Mouse (Mus musculus) ES-E14 (cell line): ENCODE results near the gene 1600015I10Rik. TPM values are rescaled to one million over a fixed set of nuclear protein-coding genes. Genes with fewer than 3 reads are reported as not detected.

Experiments
- DNase-seq: peaks from one replicate; pipeline ENCODE4 v3.0.0-alpha.2; 2013; ENCODE audit warnings: low read depth, low spot score
- H3K27ac ChIP-seq: 2 replicates; pipeline ENCODE4 v1.5.1; 2012; ENCODE audit warnings: low read depth, mild to moderate bottlenecking, low read length, moderate library complexity, mixed read lengths; ENCODE audit not compliant: poor library complexity, insufficient read depth, severe bottlenecking
- H3K36me3 ChIP-seq: 2 replicates; pipeline ENCODE4 v1.6.1; 2012; ENCODE audit warnings: mild to moderate bottlenecking, low read length, moderate library complexity, mixed read lengths; ENCODE audit not compliant: control insufficient read depth, poor library complexity, insufficient read depth, severe bottlenecking
- H3K4me1 ChIP-seq, 2 experiments: fragments of 150-350 bp in 1 of 2; sonication (generic) in 1 of 2; 2 replicates each; pipeline ENCODE4 v1.6.1; 2012; ENCODE audit warnings: low read length in 2 of 2, mild to moderate bottlenecking in 1 of 2, mixed read lengths in 1 of 2; ENCODE audit not compliant: control insufficient read depth in 2 of 2, insufficient read depth in 2 of 2, poor library complexity in 1 of 2
- H3K4me3 ChIP-seq, 2 experiments: fragments of 150-350 bp in 1 of 2; sonication (generic) in 1 of 2; 2 replicates each; pipeline ENCODE4 v1.5.1; 2012; ENCODE audit warnings: low read length in 2 of 2, low read depth in 1 of 2, mild to moderate bottlenecking in 1 of 2, mixed read lengths in 1 of 2; ENCODE audit not compliant: insufficient read depth in 1 of 2, poor library complexity in 1 of 2, severe bottlenecking in 1 of 2
- H3K9ac ChIP-seq: 2 replicates; pipeline ENCODE4 v1.6.1; 2012; ENCODE audit warnings: low read depth, mild to moderate bottlenecking, low read length, mixed read lengths; ENCODE audit not compliant: poor library complexity, insufficient read depth, severe bottlenecking
- H3K9me3 ChIP-seq: fragments of 150-350 bp; sonication (generic); 2 replicates; pipeline ENCODE4 v1.6.1; 2012; ENCODE audit warnings: low read depth, mild to moderate bottlenecking, low read length; ENCODE audit not compliant: control insufficient read depth, insufficient read depth
- CHD2 ChIP-seq: IDR thresholded peaks from 2 replicates; pipeline ENCODE4 v1.6.1; 2014; ENCODE audit warnings: mild to moderate bottlenecking, low read depth, low read length, inconsistent platforms
- HCFC1 ChIP-seq: IDR thresholded peaks from 2 replicates; pipeline ENCODE4 v1.6.1; 2012; ENCODE audit warnings: low read length, inconsistent platforms, borderline replicate concordance; ENCODE audit not compliant: insufficient read depth
- MAFK ChIP-seq: IDR thresholded peaks from 2 replicates; pipeline ENCODE4 v1.6.1; 2014; ENCODE audit warnings: mild to moderate bottlenecking, low read depth, low read length, inconsistent platforms; ENCODE audit not compliant: insufficient read depth
- ZC3H11A ChIP-seq: IDR thresholded peaks from 2 replicates; pipeline ENCODE4 v1.6.1; 2012; ENCODE audit warnings: low read depth, mild to moderate bottlenecking, inconsistent platforms, low read length, borderline replicate concordance
- ZNF384 ChIP-seq: IDR thresholded peaks from 2 replicates; pipeline ENCODE4 v1.6.1; 2012; ENCODE audit warnings: low read depth, low read length, inconsistent platforms
- in situ Hi-C, 2 experiments: fragments of 600-800 bp; cut with MboI; formaldehyde crosslinking; loops; one replicate each; pipeline ENCODE4 v1.15.1; 2025; ENCODE audit warnings: low sequenced_read_pairs in 2 of 2, inconsistent platforms in 1 of 2; ENCODE audit not compliant: unreplicated experiment in 2 of 2
- total RNA-seq: library from RNA; depleted of rRNA; stranded (reverse); fragments of 300-350 nt; gene quantifications from 2 replicates; pipeline ENCODE4 v1.2.3, GENCODE M21; 2012; rRNA removed

Gene 1600015I10Rik
- total RNA-seq: not detected in 2 replicates

DNA sequence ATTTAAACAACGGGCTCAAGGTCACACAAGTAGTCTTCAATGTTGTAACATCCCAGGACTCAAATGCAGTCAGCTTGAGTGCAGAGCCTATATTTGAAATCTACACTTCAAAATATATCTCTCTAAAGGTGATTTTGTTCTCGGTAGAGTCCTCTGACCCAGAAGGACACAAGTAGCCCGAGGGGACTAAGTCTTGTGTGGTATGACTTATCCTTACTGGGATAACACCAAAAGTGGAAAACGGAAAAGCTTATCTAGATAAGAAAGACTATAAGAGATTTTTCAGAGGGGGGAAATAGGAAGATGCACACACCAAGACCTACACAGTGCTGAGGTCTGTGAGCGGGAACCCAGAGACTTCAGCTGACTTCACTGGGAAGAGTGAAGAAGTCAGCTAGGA lies at the start of gene 1600015I10Rik:
1600015I10Rik (plus strand) TSS at position 301 of the 400 bp plus-strand sequence.
- Histone ChIP-seq H3K9ac (no peak within 1 kb of the TSS), H3K9me3 (no peaks in the 10 kb centered on the region), H3K4me1 (no peaks in the 10 kb centered on the region), H3K4me3 (no peak within 1 kb of the TSS), H3K27ac (no peak within 1 kb of the TSS), H3K36me3 (no peaks in the 10 kb centered on the region)
- in situ Hi-C loops: no loop called here
- no peak for TF ChIP-seq MAFK
- TF ChIP-seq CHD2: no peak
- TF ChIP-seq ZNF384: no peak
- TF ChIP-seq ZC3H11A: no peak
- TF ChIP-seq HCFC1: no peak
- DNase-seq: no peak

- Histone ChIP-seq H3K36me3 (no peaks in the 10 kb centered on the region), H3K4me1 (no peaks in the 10 kb centered on the region), H3K9ac (no peak overlapping the region), H3K9me3 (peaks cover 2% of the 10 kb centered on the region), H3K27ac (no peak overlapping the region), H3K4me3 (no peak overlapping the region)
- in situ Hi-C loops: no loop called here
- TF ChIP-seq CHD2: no peak
- TF ChIP-seq MAFK: no peak
- no peak for TF ChIP-seq ZC3H11A
- no peak for TF ChIP-seq ZNF384
- no peak for TF ChIP-seq HCFC1
- no peak for DNase-seq
These were observed 35.5 kb upstream of the 1600015I10Rik start for GRCm38 (mm10) chr6:48894203-48894602.

DNA sequence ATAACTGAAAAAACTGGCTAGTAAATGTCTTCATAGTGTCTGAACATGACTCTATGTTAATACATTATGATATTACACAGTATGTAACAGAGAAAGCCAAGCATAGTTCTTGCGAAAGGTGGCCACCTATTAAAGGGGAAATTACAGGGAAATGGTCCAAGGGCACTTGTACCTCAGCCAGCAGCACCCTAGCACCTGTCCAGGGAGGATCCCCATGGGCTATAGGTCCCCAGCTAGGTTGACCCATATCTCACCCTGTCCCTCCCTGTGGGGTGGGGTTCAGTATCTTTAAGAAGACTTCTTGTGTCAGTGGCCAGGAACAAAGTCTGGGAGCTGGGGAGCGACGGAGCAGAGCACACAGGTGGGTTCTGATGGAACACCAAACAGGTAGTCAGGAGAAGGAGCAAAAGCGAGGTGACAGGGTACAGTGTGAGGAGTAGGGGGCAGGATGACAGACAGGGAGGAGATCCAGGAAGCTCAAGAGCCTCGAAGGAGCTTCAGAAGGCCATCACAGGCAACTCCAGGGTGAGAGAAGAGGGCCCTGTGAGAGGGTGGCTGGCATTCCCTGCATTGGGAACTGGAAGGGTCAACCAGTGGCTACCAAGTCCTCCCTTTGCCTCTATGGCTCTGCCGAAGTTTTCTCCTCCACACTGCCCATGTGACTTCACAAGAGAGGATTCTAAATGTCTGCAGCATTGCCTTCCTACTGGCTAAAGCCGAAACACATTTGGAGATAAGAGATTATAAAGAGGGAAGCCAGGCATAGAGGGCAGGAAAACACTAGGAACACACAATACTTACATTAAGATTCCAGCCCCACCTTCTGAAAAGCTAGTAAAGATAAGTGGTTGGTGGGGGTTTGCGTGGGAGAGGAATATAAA lies 34.5 kb upstream of the 1600015I10Rik start:
- no peak for TF ChIP-seq HCFC1
- TF ChIP-seq ZC3H11A: no peak
- Histone ChIP-seq H3K9me3 (peaks cover 2% of the 10 kb centered on the region), H3K4me1 (no peaks in the 10 kb centered on the region), H3K36me3 (no peaks in the 10 kb centered on the region), H3K4me3 (no peak overlapping the region), H3K9ac (no peak overlapping the region), H3K27ac (no peak overlapping the region)
- no peak for DNase-seq
- in situ Hi-C loops: no loop called here

- H3K9ac ChIP-seq: no peak overlapping the region
- H3K36me3 ChIP-seq: no peaks in the 10 kb centered on the region
- in situ Hi-C loops: no loop called here
- H3K4me1 ChIP-seq: no peaks in the 10 kb centered on the region
- H3K9me3 ChIP-seq: peaks cover 2% of the 10 kb centered on the region
- no peak overlapping the region for H3K27ac ChIP-seq
- no peak for DNase-seq
- no peak for TF ChIP-seq CHD2
- TF ChIP-seq MAFK: no peak
- no peak for TF ChIP-seq HCFC1
- no peak for TF ChIP-seq ZNF384
- TF ChIP-seq ZC3H11A: no peak
- no peak overlapping the region for H3K4me3 ChIP-seq
These were observed 33.8 kb upstream of the 1600015I10Rik start for GRCm38 (mm10) chr6:48895941-48896340.
